Mouse (Mus musculus) small intestine, adult 2 months (tissue): ENCODE measurements around the gene Cops7a.
A peak's percentile ranks its signal among the peaks of the same experiment; 100 is the strongest.

ENCODE experiments used
- CTCF ChIP-seq: fragments of 200-500 bp; IDR thresholded peaks from 2 replicates; pipeline ENCODE4 v1.5.1; 2012; ENCODE audit warnings: low read depth, mild to moderate bottlenecking, control low read depth, inconsistent platforms, low read length, moderate library complexity, mixed read lengths; ENCODE audit not compliant: insufficient replicate concordance, insufficient read length; ENCODE audit errors: extremely low read depth
- POLR2A ChIP-seq: fragments of 200-500 bp; IDR thresholded peaks from 2 replicates; pipeline ENCODE4 v1.6.1; 2012; ENCODE audit warnings: low read depth, mild to moderate bottlenecking, control low read depth, inconsistent platforms, low read length, moderate library complexity

GRCm38 (mm10) chr6:124916695-124917517 lies 48.4 kb downstream of the Cops7a start:
- TF ChIP-seq CTCF (peak; percentile 67), POLR2A (no peak)
